Mouse (Mus musculus) stomach, postnatal 0 days (tissue): Measurements from ENCODE around the gene Trmt1. TPM values are rescaled to one million over a fixed set of nuclear protein-coding genes. Genes with fewer than 3 reads are reported as not detected.
A peak's percentile ranks its signal among the peaks of the same experiment; 100 is the strongest.

Source experiments
- ATAC-seq: fragments of 200-750 bp; cut with Nextera tagmentation; 2 replicates; pipeline ENCODE4 v1.8.0; 2017; ENCODE audit not compliant: low FRiP score, low TSS enrichment
- DNase-seq: peaks from one replicate; pipeline ENCODE4 v3.0.0-alpha.2; 2016; ENCODE audit warnings: low spot score
- H3K27ac ChIP-seq: fragments of 300-500 bp; sonication (generic); replicated peaks from 2 replicates; pipeline ENCODE4 v1.5.1; 2014; ENCODE audit warnings: mild to moderate bottlenecking, control low read depth
- H3K27me3 ChIP-seq: fragments of 300-500 bp; sonication (generic); 2 replicates; pipeline ENCODE4 v1.6.1; 2014; ENCODE audit warnings: low read length; ENCODE audit not compliant: control insufficient read depth, insufficient read depth
- H3K36me3 ChIP-seq: fragments of 300-500 bp; sonication (generic); 2 replicates; pipeline ENCODE4 v1.6.1; 2014; ENCODE audit warnings: low read length, mixed read lengths; ENCODE audit not compliant: control insufficient read depth, insufficient read depth
- H3K4me1 ChIP-seq: fragments of 300-500 bp; sonication (generic); replicated peaks from 2 replicates; pipeline ENCODE4 v1.6.1; 2014; ENCODE audit warnings: antibody characterized with exemption; ENCODE audit not compliant: control insufficient read depth, insufficient read depth
- H3K4me2 ChIP-seq: fragments of 300-500 bp; sonication (generic); replicated peaks from 2 replicates; pipeline ENCODE4 v1.6.1; 2014; ENCODE audit warnings: low read depth, mild to moderate bottlenecking, control low read depth, moderate library complexity
- H3K4me3 ChIP-seq: fragments of 300-500 bp; sonication (generic); 2 replicates; pipeline ENCODE4 v1.5.1; 2014; ENCODE audit warnings: low read depth, low read length, control low read depth
- H3K9ac ChIP-seq: fragments of 300-500 bp; sonication (generic); 2 replicates; pipeline ENCODE4 v1.6.1; 2014; ENCODE audit warnings: mild to moderate bottlenecking, low read length, control low read depth, mixed read lengths
- H3K9me3 ChIP-seq: fragments of 300-500 bp; sonication (generic); 2 replicates; pipeline ENCODE4 v1.6.1; 2016; ENCODE audit warnings: low read length; ENCODE audit not compliant: control insufficient read depth
- CTCF ChIP-seq: IDR thresholded peaks from 2 replicates; pipeline ENCODE4 v1.5.1; 2016; ENCODE audit warnings: antibody characterized with exemption, low read depth, mild to moderate bottlenecking, moderate library complexity
- EP300 ChIP-seq: optimal IDR thresholded peaks from 2 replicates; pipeline ENCODE3; 2016; ENCODE audit warnings: antibody characterized with exemption
- WGBS: fragments of 180-500 bp; shearing (Covaris S2); extraction: QIAGEN DNeasy Blood & Tissue Kit; methylation state at CpG from one replicate; pipeline ENCODE4 v1.1.7; 2014; 5-methylcytosine and 5-hydroxymethylcytosine counted together
- polyA plus RNA-seq: library from polyadenylated mRNA; unstranded; fragments of >200 nt; fragmentation: Nextera tagmentation; extraction: Ambion mirVana; gene quantifications from 2 replicates; pipeline ENCODE4 v1.2.1, GENCODE M21; 2015

The Trmt1 gene
- polyA plus RNA-seq, 1 experiment from 2014 or later, result 45.1 TPM

GRCm38 (mm10) chr8:84722530-84722849 lies 36.4 kb downstream of the Trmt1 start:
- no peaks in the 10 kb centered on the region for H3K9me3 ChIP-seq
- peak overlapping the region; percentile 36; the same call in 1 of the 2 replicates for H3K4me2 ChIP-seq
- no peak for ATAC-seq
- TF ChIP-seq EP300, result no peak
- no peak for TF ChIP-seq CTCF
- 35% methylated on average over 6 of the region's 6 CpGs for WGBS
- DNase-seq, result no peak
- H3K4me1 ChIP-seq, result peaks cover 28% of the 10 kb centered on the region
- peaks cover 26% of the 10 kb centered on the region; the same call in 1 of the 2 replicates for H3K36me3 ChIP-seq
- H3K27ac ChIP-seq, result peak overlapping the region; percentile 95
- H3K27me3 ChIP-seq, result no peaks in the 10 kb centered on the region
- H3K4me3 ChIP-seq, result no peak overlapping the region
- H3K9ac ChIP-seq, result peak overlapping the region; percentile 38; the same call in 1 of the 2 replicates

GRCm38 (mm10) chr8:84722850-84723570 lies 36.9 kb downstream of the Trmt1 start, which contains the start of gene G430095P16Rik:
Gene G430095P16Rik, plus strand, starts transcription at chr8:84723007.
- 5% methylated on average over 10 of the region's 10 CpGs for WGBS
- ATAC-seq (peak; percentile 95), DNase-seq (peak; percentile 95)
- no peaks in the 10 kb centered on the region for H3K27me3 ChIP-seq
- H3K4me3 ChIP-seq, result no peak within 1 kb of the TSS
- H3K9me3 ChIP-seq, result no peaks in the 10 kb centered on the region
- TF ChIP-seq CTCF (peak; percentile 71), EP300 (peak; percentile 58)
- H3K9ac ChIP-seq, result peak within 1 kb of the TSS; percentile 48
- H3K4me2 ChIP-seq, result peak within 1 kb of the TSS; percentile 36; the same call in 1 of the 2 replicates
- peak within 1 kb of the TSS; percentile 95 for H3K27ac ChIP-seq
- peaks cover 23% of the 10 kb centered on the region; the same call in 1 of the 2 replicates for H3K36me3 ChIP-seq
- peaks cover 28% of the 10 kb centered on the region for H3K4me1 ChIP-seq

GRCm38 (mm10) chr8:84723571-84723900 lies 37.4 kb downstream of the Trmt1 start:
- H3K4me2 ChIP-seq, result peak overlapping the region; percentile 36; the same call in 1 of the 2 replicates
- 17% methylated on average over 7 of the region's 7 CpGs for WGBS

GRCm38 (mm10) chr8:84724683-84725082 lies 38.6 kb downstream of the Trmt1 start:
- 55% methylated on average over 9 of the region's 9 CpGs for WGBS
- H3K27ac ChIP-seq, result no peak overlapping the region
- H3K4me3 ChIP-seq, result no peak overlapping the region
- DNase-seq, result no peak
- TF ChIP-seq EP300, result no peak
- TF ChIP-seq CTCF, result no peak
- no peak overlapping the region for H3K4me2 ChIP-seq
- H3K36me3 ChIP-seq, result peaks cover 16% of the 10 kb centered on the region; the same call in 1 of the 2 replicates
- no peak for ATAC-seq
- H3K27me3 ChIP-seq, result no peaks in the 10 kb centered on the region
- H3K4me1 ChIP-seq, result peaks cover 28% of the 10 kb centered on the region
- H3K9me3 ChIP-seq, result no peaks in the 10 kb centered on the region
- 0 out of 2 replicates have a peak overlapping the region, but pooled peaks have one; percentile 13 for H3K9ac ChIP-seq

More at GRCm38 (mm10) chr8:84723571-84723900, 37.4 kb downstream of the Trmt1 start:
- peaks cover 20% of the 10 kb centered on the region; the same call in 1 of the 2 replicates for H3K36me3 ChIP-seq
- ATAC-seq (no peak), DNase-seq (peak; percentile 68)
- TF ChIP-seq CTCF (no peak), EP300 (no peak)
- peak overlapping the region; percentile 48 for H3K9ac ChIP-seq
- peaks cover 28% of the 10 kb centered on the region for H3K4me1 ChIP-seq
- H3K4me3 ChIP-seq, result no peak overlapping the region
- no peaks in the 10 kb centered on the region for H3K9me3 ChIP-seq
- H3K27ac ChIP-seq, result peak overlapping the region; percentile 95
- no peaks in the 10 kb centered on the region for H3K27me3 ChIP-seq

- 44% methylated on average over 10 of the region's 10 CpGs for WGBS
- DNase-seq, result no peak
- H3K27ac ChIP-seq, result peak overlapping the region; percentile 78; the same call in 1 of the 2 replicates
- TF ChIP-seq CTCF, result no peak
- TF ChIP-seq EP300, result no peak
- H3K4me3 ChIP-seq, result no peak overlapping the region
- no peaks in the 10 kb centered on the region for H3K9me3 ChIP-seq
- H3K4me1 ChIP-seq, result peaks cover 30% of the 10 kb centered on the region
- ATAC-seq, result no peak
- no peak overlapping the region for H3K4me2 ChIP-seq
- H3K36me3 ChIP-seq, result peaks cover 10% of the 10 kb centered on the region; the same call in 1 of the 2 replicates
- H3K9ac ChIP-seq, result peak overlapping the region; percentile 13; the same call in 1 of the 2 replicates
- no peaks in the 10 kb centered on the region for H3K27me3 ChIP-seq
Measured at GRCm38 (mm10) chr8:84725246-84725940, 39.3 kb downstream of the Trmt1 start.
